Mouse (Mus musculus): ENCODE data around the gene Srsf9.

DNA sequence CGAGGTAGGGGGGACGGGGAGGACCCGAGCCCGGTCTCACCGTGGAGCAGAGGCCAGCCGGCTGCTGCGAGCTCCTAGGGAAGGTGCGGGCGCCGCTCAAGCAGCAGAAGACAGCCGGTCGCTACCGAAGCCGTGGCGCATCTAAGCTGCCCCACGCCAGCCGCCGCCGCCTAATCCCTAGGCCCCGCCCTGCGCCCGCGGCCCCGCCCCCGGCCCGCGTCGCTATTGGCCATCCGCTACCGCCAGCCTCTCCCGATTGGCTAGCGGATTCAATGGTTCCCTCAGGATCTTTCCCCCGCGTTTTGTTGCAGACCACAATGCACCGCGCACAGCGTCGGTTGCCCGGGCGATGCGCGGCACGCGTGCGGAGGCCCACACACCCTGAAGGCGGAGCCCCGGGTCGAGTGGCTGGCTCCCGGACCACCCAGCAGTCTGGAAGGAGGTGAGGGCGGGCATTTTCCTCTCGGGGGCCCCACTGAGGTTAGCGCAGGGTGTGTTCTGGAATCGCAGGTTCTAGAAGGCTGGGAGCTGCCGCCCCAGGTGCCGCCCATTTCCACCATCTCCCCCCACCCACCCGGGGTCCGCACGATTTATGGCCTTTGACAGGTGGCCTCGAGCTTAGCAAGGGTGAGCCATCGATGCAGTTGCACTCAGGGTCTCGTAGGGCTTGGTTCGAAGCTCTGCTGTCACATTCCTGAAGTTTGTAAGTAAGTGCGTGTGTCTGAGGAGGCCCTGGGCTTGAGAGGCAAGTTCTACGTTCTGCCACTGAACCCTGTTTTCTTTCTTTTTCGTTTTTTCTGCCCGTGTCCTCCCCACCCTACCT lies 26.0 kb upstream of the Srsf9 start, which contains the start of gene Dynll1:
- TF ChIP-seq POLR2A (IDR thresholded peaks at IDR 0.05; ENCODE audit: borderline replicate concordance, extremely low read depth, low read depth, low read length): peak; percentile 92
- TF ChIP-seq CTCF (IDR thresholded peaks at IDR 0.05; ENCODE audit: insufficient read depth, low read length): no peak

All from lung, adult 2 months (tissue).